Mouse (Mus musculus): ENCODE results near the gene Pcca. TPM values are rescaled to one million over a fixed set of nuclear protein-coding genes. Genes with fewer than 3 reads are reported as not detected.

The Pcca gene
- polyA plus RNA-seq, 1 experiment from 2014 or later: 31.5 TPM

GRCm38 (mm10) chr14:122689136-122689815, 155.2 kb downstream of the Pcca start:
- no peak overlapping the region for H3K27ac ChIP-seq (ENCODE audit: low read length)
- 70% methylated on average over 17 of the region's 17 CpGs for WGBS
- H3K9me3 ChIP-seq (replicated peaks; ENCODE audit: control insufficient read depth, low read length): no peaks in the 10 kb centered on the region
- no peak for ATAC-seq (replicated peaks; ENCODE audit: extremely low read depth, insufficient read depth, low FRiP score)
- no peak overlapping the region for H3K4me3 ChIP-seq (ENCODE audit: low read length)
- no peak overlapping the region for H3K4me2 ChIP-seq (ENCODE audit: low read depth, low read length)
- no peak overlapping the region for H3K9ac ChIP-seq (ENCODE audit: low read length)
- H3K36me3 ChIP-seq (ENCODE audit: control insufficient read depth, insufficient read depth): no peaks in the 10 kb centered on the region
- H3K4me1 ChIP-seq (ENCODE audit: control insufficient read depth, insufficient read depth, low read length): no peaks in the 10 kb centered on the region
- no peaks in the 10 kb centered on the region for H3K27me3 ChIP-seq (ENCODE audit: control insufficient read depth, insufficient read depth, low read length)

GRCm38 (mm10) chr14:122691555-122691954, 157.4 kb downstream of the Pcca start:
- ATAC-seq (replicated peaks; ENCODE audit: extremely low read depth, insufficient read depth, low FRiP score): no peak
- no peaks in the 10 kb centered on the region for H3K27me3 ChIP-seq (ENCODE audit: control insufficient read depth, insufficient read depth, low read length)
- no peak overlapping the region for H3K9ac ChIP-seq (ENCODE audit: low read length)
- WGBS: 91% methylated on average over 1 of the region's 1 CpGs
- no peak overlapping the region for H3K27ac ChIP-seq (ENCODE audit: low read length)
- no peak overlapping the region for H3K4me2 ChIP-seq (ENCODE audit: low read depth, low read length)
- H3K9me3 ChIP-seq (replicated peaks; ENCODE audit: control insufficient read depth, low read length): no peaks in the 10 kb centered on the region
- H3K4me3 ChIP-seq (ENCODE audit: low read length): no peak overlapping the region
- no peaks in the 10 kb centered on the region for H3K4me1 ChIP-seq (ENCODE audit: control insufficient read depth, insufficient read depth, low read length)
- H3K36me3 ChIP-seq (ENCODE audit: control insufficient read depth, insufficient read depth): no peaks in the 10 kb centered on the region

- H3K36me3 ChIP-seq (ENCODE audit: control insufficient read depth, insufficient read depth): 0 out of 2 replicates have a peak, but pooled peaks cover 2% of the 10 kb centered on the region
- no peak overlapping the region for H3K27ac ChIP-seq (ENCODE audit: low read length)
- no peaks in the 10 kb centered on the region for H3K9me3 ChIP-seq (replicated peaks; ENCODE audit: control insufficient read depth, low read length)
- 57% methylated on average over 1 of the region's 1 CpGs for WGBS
- no peaks in the 10 kb centered on the region for H3K4me1 ChIP-seq (ENCODE audit: control insufficient read depth, insufficient read depth, low read length)
- H3K4me3 ChIP-seq (ENCODE audit: low read length): no peak overlapping the region
- no peak overlapping the region for H3K9ac ChIP-seq (ENCODE audit: low read length)
- ATAC-seq (replicated peaks; ENCODE audit: extremely low read depth, insufficient read depth, low FRiP score): no peak
- no peaks in the 10 kb centered on the region for H3K27me3 ChIP-seq (ENCODE audit: control insufficient read depth, insufficient read depth, low read length)
- H3K4me2 ChIP-seq (ENCODE audit: low read depth, low read length): no peak overlapping the region
These were observed 166.2 kb downstream of the Pcca start for GRCm38 (mm10) chr14:122700333-122700732.

GRCm38 (mm10) chr14:122713793-122714192, 179.7 kb downstream of the Pcca start:
- H3K4me2 ChIP-seq (ENCODE audit: low read depth, low read length): no peak overlapping the region
- no peak overlapping the region for H3K9ac ChIP-seq (ENCODE audit: low read length)
- no peak overlapping the region for H3K4me3 ChIP-seq (ENCODE audit: low read length)
- no peaks in the 10 kb centered on the region for H3K36me3 ChIP-seq (ENCODE audit: control insufficient read depth, insufficient read depth)
- H3K27ac ChIP-seq (ENCODE audit: low read length): no peak overlapping the region
- no peaks in the 10 kb centered on the region for H3K27me3 ChIP-seq (ENCODE audit: control insufficient read depth, insufficient read depth, low read length)
- H3K9me3 ChIP-seq (replicated peaks; ENCODE audit: control insufficient read depth, low read length): no peaks in the 10 kb centered on the region
- WGBS: 93% methylated on average over 5 of the region's 5 CpGs
- no peaks in the 10 kb centered on the region for H3K4me1 ChIP-seq (ENCODE audit: control insufficient read depth, insufficient read depth, low read length)
- no peak for ATAC-seq (replicated peaks; ENCODE audit: extremely low read depth, insufficient read depth, low FRiP score)

- WGBS: 62% methylated on average over 1 of the region's 1 CpGs
- no peak overlapping the region for H3K27ac ChIP-seq (ENCODE audit: low read length)
- no peaks in the 10 kb centered on the region for H3K27me3 ChIP-seq (ENCODE audit: control insufficient read depth, insufficient read depth, low read length)
- no peak overlapping the region for H3K9ac ChIP-seq (ENCODE audit: low read length)
- no peaks in the 10 kb centered on the region for H3K4me1 ChIP-seq (ENCODE audit: control insufficient read depth, insufficient read depth, low read length)
- no peak for ATAC-seq (replicated peaks; ENCODE audit: extremely low read depth, insufficient read depth, low FRiP score)
- H3K4me2 ChIP-seq (ENCODE audit: low read depth, low read length): no peak overlapping the region
- H3K9me3 ChIP-seq (replicated peaks; ENCODE audit: control insufficient read depth, low read length): no peaks in the 10 kb centered on the region
- H3K36me3 ChIP-seq (ENCODE audit: control insufficient read depth, insufficient read depth): no peaks in the 10 kb centered on the region
- H3K4me3 ChIP-seq (ENCODE audit: low read length): no peak overlapping the region
These were observed 180.8 kb downstream of the Pcca start for GRCm38 (mm10) chr14:122714911-122715310.

GRCm38 (mm10) chr14:122716057-122716456, 181.9 kb downstream of the Pcca start:
- Histone ChIP-seq H3K27me3 (ENCODE audit: control insufficient read depth, insufficient read depth, low read length) (no peaks in the 10 kb centered on the region), H3K9me3 (replicated peaks; ENCODE audit: control insufficient read depth, low read length) (no peaks in the 10 kb centered on the region), H3K4me3 (ENCODE audit: low read length) (no peak overlapping the region), H3K4me2 (ENCODE audit: low read depth, low read length) (no peak overlapping the region), H3K36me3 (ENCODE audit: control insufficient read depth, insufficient read depth) (no peaks in the 10 kb centered on the region), H3K4me1 (ENCODE audit: control insufficient read depth, insufficient read depth, low read length) (no peaks in the 10 kb centered on the region), H3K9ac (ENCODE audit: low read length) (no peak overlapping the region), H3K27ac (ENCODE audit: low read length) (no peak overlapping the region)
- ATAC-seq (replicated peaks; ENCODE audit: extremely low read depth, insufficient read depth, low FRiP score): no peak

- Histone ChIP-seq H3K9me3 (replicated peaks; ENCODE audit: control insufficient read depth, low read length) (no peaks in the 10 kb centered on the region), H3K4me3 (ENCODE audit: low read length) (no peak overlapping the region), H3K27ac (ENCODE audit: low read length) (no peak overlapping the region), H3K9ac (ENCODE audit: low read length) (no peak overlapping the region), H3K27me3 (ENCODE audit: control insufficient read depth, insufficient read depth, low read length) (no peaks in the 10 kb centered on the region), H3K36me3 (ENCODE audit: control insufficient read depth, insufficient read depth) (no peaks in the 10 kb centered on the region), H3K4me1 (ENCODE audit: control insufficient read depth, insufficient read depth, low read length) (no peaks in the 10 kb centered on the region), H3K4me2 (ENCODE audit: low read depth, low read length) (no peak overlapping the region)
- WGBS: 87% methylated on average over 8 of the region's 8 CpGs
- no peak for ATAC-seq (replicated peaks; ENCODE audit: extremely low read depth, insufficient read depth, low FRiP score)
These were observed 185.5 kb downstream of the Pcca start for GRCm38 (mm10) chr14:122719496-122720080.

- Histone ChIP-seq H3K9ac (ENCODE audit: low read length) (no peak overlapping the region), H3K4me3 (ENCODE audit: low read length) (no peak overlapping the region), H3K27ac (ENCODE audit: low read length) (no peak overlapping the region), H3K36me3 (ENCODE audit: control insufficient read depth, insufficient read depth) (no peaks in the 10 kb centered on the region), H3K27me3 (ENCODE audit: control insufficient read depth, insufficient read depth, low read length) (no peaks in the 10 kb centered on the region), H3K4me2 (ENCODE audit: low read depth, low read length) (no peak overlapping the region), H3K9me3 (replicated peaks; ENCODE audit: control insufficient read depth, low read length) (no peaks in the 10 kb centered on the region), H3K4me1 (ENCODE audit: control insufficient read depth, insufficient read depth, low read length) (no peaks in the 10 kb centered on the region)
- no peak for ATAC-seq (replicated peaks; ENCODE audit: extremely low read depth, insufficient read depth, low FRiP score)
- 69% methylated on average over 3 of the region's 3 CpGs for WGBS
These were observed 186.9 kb downstream of the Pcca start for GRCm38 (mm10) chr14:122720989-122721388.

GRCm38 (mm10) chr14:122721750-122722149, 187.6 kb downstream of the Pcca start:
- no peaks in the 10 kb centered on the region for H3K36me3 ChIP-seq (ENCODE audit: control insufficient read depth, insufficient read depth)
- H3K27ac ChIP-seq (ENCODE audit: low read length): no peak overlapping the region
- no peak for ATAC-seq (replicated peaks; ENCODE audit: extremely low read depth, insufficient read depth, low FRiP score)
- H3K4me1 ChIP-seq (ENCODE audit: control insufficient read depth, insufficient read depth, low read length): no peaks in the 10 kb centered on the region
- H3K9ac ChIP-seq (ENCODE audit: low read length): no peak overlapping the region
- no peak overlapping the region for H3K4me3 ChIP-seq (ENCODE audit: low read length)
- 25% methylated on average over 4 of the region's 4 CpGs for WGBS
- H3K9me3 ChIP-seq (replicated peaks; ENCODE audit: control insufficient read depth, low read length): no peaks in the 10 kb centered on the region
- H3K27me3 ChIP-seq (ENCODE audit: control insufficient read depth, insufficient read depth, low read length): no peaks in the 10 kb centered on the region
- no peak overlapping the region for H3K4me2 ChIP-seq (ENCODE audit: low read depth, low read length)

Measured in heart, embryonic 16.5 days (tissue).